Mouse (Mus musculus): Measurements from ENCODE around the gene Utp11.

GRCm38 (mm10) chr4:124670232-124670631 lies 23.2 kb downstream of the Utp11 start:
- no peak for TF ChIP-seq ZC3H11A (IDR thresholded peaks at IDR 0.05; ENCODE audit: borderline replicate concordance, low read depth, low read length)
- no peak for TF ChIP-seq ZNF384 (IDR thresholded peaks at IDR 0.05; ENCODE audit: low read depth, low read length)
